Mouse (Mus musculus) midbrain, embryonic 13.5 days (tissue): Measurements from ENCODE around the gene Gata3. TPM values are rescaled to one million over a fixed set of nuclear protein-coding genes. Genes with fewer than 3 reads are reported as not detected.
A peak's percentile ranks its signal among the peaks of the same experiment; 100 is the strongest.

Experiments used
- ATAC-seq: fragments of 200-750 bp; cut with Nextera tagmentation; 2 replicates; pipeline ENCODE4 v1.8.0; 2017; ENCODE audit warnings: mild to moderate bottlenecking, moderate TSS enrichment, moderate library complexity
- H3K27ac ChIP-seq: fragments of 300-500 bp; sonication (generic); 2 replicates; pipeline ENCODE4 v1.5.1; 2015; ENCODE audit warnings: inconsistent platforms, mild to moderate bottlenecking, moderate library complexity
- H3K27me3 ChIP-seq: fragments of 300-500 bp; sonication (generic); 2 replicates; pipeline ENCODE4 v1.6.1; 2015; ENCODE audit warnings: mild to moderate bottlenecking, inconsistent platforms
- H3K36me3 ChIP-seq: fragments of 300-500 bp; sonication (generic); 2 replicates; pipeline ENCODE4 v1.6.1; 2015; ENCODE audit warnings: mild to moderate bottlenecking, inconsistent platforms
- H3K4me1 ChIP-seq: fragments of 300-500 bp; sonication (generic); replicated peaks from 2 replicates; pipeline ENCODE4 v1.6.1; 2015; ENCODE audit warnings: inconsistent platforms
- H3K4me2 ChIP-seq: fragments of 300-500 bp; sonication (generic); replicated peaks from 2 replicates; pipeline ENCODE4 v1.6.1; 2015; ENCODE audit warnings: moderate library complexity, mild to moderate bottlenecking, inconsistent platforms
- H3K4me3 ChIP-seq: fragments of 300-500 bp; sonication (generic); replicated peaks from 2 replicates; pipeline ENCODE4 v1.5.1; 2015; ENCODE audit warnings: mild to moderate bottlenecking, inconsistent platforms
- H3K9ac ChIP-seq: fragments of 300-500 bp; sonication (generic); replicated peaks from 2 replicates; pipeline ENCODE4 v1.6.1; 2015; ENCODE audit warnings: mild to moderate bottlenecking, inconsistent platforms
- H3K9me3 ChIP-seq: fragments of 300-500 bp; sonication (generic); 2 replicates; pipeline ENCODE4 v1.6.1; 2016; ENCODE audit warnings: mild to moderate bottlenecking, inconsistent platforms
- WGBS: fragments of 180-500 bp; shearing (Covaris S2); methylation state at CpG from one replicate; pipeline ENCODE4 v1.1.7; 2015; 5-methylcytosine and 5-hydroxymethylcytosine counted together
- polyA plus RNA-seq: library from polyadenylated mRNA; unstranded; fragments of >200 nt; fragmentation: Nextera tagmentation; extraction: Ambion mirVana; gene quantifications from 2 replicates; pipeline ENCODE4 v1.2.1, GENCODE M21; 2015

Gata3 gene
- polyA plus RNA-seq, 1 experiment from 2014 or later, result 119 TPM

- peaks cover 44% of the 10 kb centered on the region for H3K27me3 ChIP-seq
- no peaks in the 10 kb centered on the region for H3K9me3 ChIP-seq
- no peaks in the 10 kb centered on the region for H3K36me3 ChIP-seq
- no peak overlapping the region for H3K9ac ChIP-seq
- no peak for ATAC-seq
- H3K4me1 ChIP-seq, result 0 out of 2 replicates have a peak, but pooled peaks cover 6% of the 10 kb centered on the region
- peak overlapping the region; percentile 10; the same call in 1 of the 2 replicates for H3K4me2 ChIP-seq
- no peak overlapping the region for H3K4me3 ChIP-seq
- 82% methylated on average over 12 of the region's 12 CpGs for WGBS
- H3K27ac ChIP-seq, result no peak overlapping the region
Observed at GRCm38 (mm10) chr2:9867092-9867825, 22.6 kb downstream of the Gata3 start.

- Histone ChIP-seq H3K9ac (no peak overlapping the region), H3K9me3 (no peaks in the 10 kb centered on the region), H3K27me3 (no peaks in the 10 kb centered on the region), H3K36me3 (no peaks in the 10 kb centered on the region), H3K27ac (no peak overlapping the region), H3K4me1 (no peaks in the 10 kb centered on the region), H3K4me3 (no peak overlapping the region), H3K4me2 (no peak overlapping the region)
- ATAC-seq, result no peak
- 90% methylated on average over 5 of the region's 5 CpGs for WGBS
Observed at GRCm38 (mm10) chr2:9860698-9861097, 29.1 kb downstream of the Gata3 start.

- ATAC-seq, result no peak
- no peaks in the 10 kb centered on the region for H3K9me3 ChIP-seq
- WGBS, result 33% methylated on average over 4 of the region's 4 CpGs
- H3K9ac ChIP-seq, result no peak overlapping the region
- H3K36me3 ChIP-seq, result no peaks in the 10 kb centered on the region
- peaks cover 9% of the 10 kb centered on the region for H3K4me1 ChIP-seq
- no peak overlapping the region for H3K27ac ChIP-seq
- H3K4me2 ChIP-seq, result no peak overlapping the region
- H3K4me3 ChIP-seq, result no peak overlapping the region
- no peaks in the 10 kb centered on the region for H3K27me3 ChIP-seq
Observed at GRCm38 (mm10) chr2:9855861-9856260, 34.0 kb downstream of the Gata3 start.

GRCm38 (mm10) chr2:9852851-9853576 lies 36.8 kb downstream of the Gata3 start:
- Histone ChIP-seq H3K36me3 (no peaks in the 10 kb centered on the region), H3K4me1 (peaks cover 9% of the 10 kb centered on the region), H3K4me2 (peak overlapping the region; percentile 20), H3K4me3 (no peak overlapping the region), H3K27me3 (no peaks in the 10 kb centered on the region), H3K9me3 (no peaks in the 10 kb centered on the region), H3K27ac (no peak overlapping the region), H3K9ac (no peak overlapping the region)
- ATAC-seq, result peak; percentile 76
- 41% methylated on average over 13 of the region's 13 CpGs for WGBS

- Histone ChIP-seq H3K9ac (no peak overlapping the region), H3K4me1 (no peaks in the 10 kb centered on the region), H3K9me3 (no peaks in the 10 kb centered on the region), H3K36me3 (no peaks in the 10 kb centered on the region), H3K27ac (no peak overlapping the region), H3K27me3 (no peaks in the 10 kb centered on the region), H3K4me2 (no peak overlapping the region), H3K4me3 (no peak overlapping the region)
- ATAC-seq, result peak; percentile 27; the same call in 1 of the 2 replicates
- WGBS, result 66% methylated on average over 7 of the region's 7 CpGs
Observed at GRCm38 (mm10) chr2:9835195-9835594, 54.6 kb downstream of the Gata3 start.

GRCm38 (mm10) chr2:9833712-9834111 lies 56.1 kb downstream of the Gata3 start:
- no peak for ATAC-seq
- Histone ChIP-seq H3K4me1 (no peaks in the 10 kb centered on the region), H3K4me3 (no peak overlapping the region), H3K9ac (no peak overlapping the region), H3K9me3 (no peaks in the 10 kb centered on the region), H3K27ac (no peak overlapping the region), H3K27me3 (no peaks in the 10 kb centered on the region), H3K36me3 (no peaks in the 10 kb centered on the region), H3K4me2 (no peak overlapping the region)
- 90% methylated on average over 7 of the region's 7 CpGs for WGBS

GRCm38 (mm10) chr2:9827624-9828023 lies 62.2 kb downstream of the Gata3 start:
- H3K4me2 ChIP-seq, result no peak overlapping the region
- H3K9ac ChIP-seq, result no peak overlapping the region

GRCm38 (mm10) chr2:9820611-9821010 lies 69.2 kb downstream of the Gata3 start:
- 88% methylated on average over 8 of the region's 8 CpGs for WGBS
- H3K9ac ChIP-seq, result no peak overlapping the region
- no peak for ATAC-seq
- H3K4me3 ChIP-seq, result no peak overlapping the region
- no peaks in the 10 kb centered on the region for H3K9me3 ChIP-seq
- no peaks in the 10 kb centered on the region for H3K36me3 ChIP-seq
- H3K4me1 ChIP-seq, result no peaks in the 10 kb centered on the region
- H3K27ac ChIP-seq, result no peak overlapping the region
- no peaks in the 10 kb centered on the region for H3K27me3 ChIP-seq
- no peak overlapping the region for H3K4me2 ChIP-seq

More at GRCm38 (mm10) chr2:9827624-9828023, 62.2 kb downstream of the Gata3 start:
- H3K27ac ChIP-seq, result no peak overlapping the region
- H3K36me3 ChIP-seq, result no peaks in the 10 kb centered on the region
- no peaks in the 10 kb centered on the region for H3K9me3 ChIP-seq
- no peaks in the 10 kb centered on the region for H3K4me1 ChIP-seq
- H3K27me3 ChIP-seq, result no peaks in the 10 kb centered on the region
- ATAC-seq, result no peak
- 38% methylated on average over 3 of the region's 3 CpGs for WGBS
- no peak overlapping the region for H3K4me3 ChIP-seq

GRCm38 (mm10) chr2:9818177-9818785 lies 71.6 kb downstream of the Gata3 start:
- ATAC-seq, result no peak
- Histone ChIP-seq H3K4me3 (no peak overlapping the region), H3K27me3 (no peaks in the 10 kb centered on the region), H3K27ac (no peak overlapping the region), H3K9ac (no peak overlapping the region), H3K9me3 (no peaks in the 10 kb centered on the region), H3K36me3 (no peaks in the 10 kb centered on the region), H3K4me1 (no peaks in the 10 kb centered on the region), H3K4me2 (no peak overlapping the region)
- WGBS, result 82% methylated on average over 7 of the region's 7 CpGs

Other genes starting within 250 kb of the Gata3 start
- gene 4930412O13Rik, start 8.8 kb downstream of the Gata3 start, polyA plus RNA-seq, result 1.7 and 3.9 TPM in 2 replicates
- 3.5 and 5.3 TPM in 2 replicates for gene 9230102O04Rik, start 494 bp downstream of the Gata3 start, polyA plus RNA-seq
- 16.4 and 18.0 TPM in 2 replicates for gene Taf3, start 158.6 kb upstream of the Gata3 start, polyA plus RNA-seq
- 500 and 520 TPM in 2 replicates for gene Atp5c1, start 190.5 kb upstream of the Gata3 start, polyA plus RNA-seq
- gene Kin, start 190.6 kb upstream of the Gata3 start, polyA plus RNA-seq, result 39.0 and 39.6 TPM in 2 replicates
- gene Itih2, start 241.4 kb upstream of the Gata3 start, polyA plus RNA-seq, result 0.81 and 1.0 TPM in 2 replicates